Mouse (Mus musculus) embryonic facial prominence, embryonic 11.5 days (tissue): ENCODE results near the gene Krt86. TPM values are rescaled to one million over a fixed set of nuclear protein-coding genes. Genes with fewer than 3 reads are reported as not detected.

Experiments
- ATAC-seq: fragments of 200-750 bp; cut with Nextera tagmentation; replicated peaks from 2 replicates; pipeline ENCODE4 v1.8.0; 2017; ENCODE audit warnings: low read depth; ENCODE audit not compliant: insufficient number of reproducible peaks, low FRiP score, low TSS enrichment
- DNase-seq: peaks from one replicate; pipeline ENCODE4 v3.0.0-alpha.2; 2015; ENCODE audit warnings: low spot score
- H3K27ac ChIP-seq: fragments of 300-500 bp; sonication (generic); replicated peaks from 2 replicates; pipeline ENCODE4 v1.5.1; 2014; ENCODE audit warnings: mild to moderate bottlenecking, low read depth, low read length, control low read depth
- H3K27me3 ChIP-seq: fragments of 300-500 bp; sonication (generic); 2 replicates; pipeline ENCODE4 v1.6.1; 2014; ENCODE audit warnings: mild to moderate bottlenecking, low read length, moderate library complexity, mixed read lengths; ENCODE audit not compliant: control insufficient read depth, insufficient read depth
- H3K36me3 ChIP-seq: fragments of 300-500 bp; sonication (generic); replicated peaks from 2 replicates; pipeline ENCODE4 v1.6.1; 2014; ENCODE audit warnings: low read depth, mild to moderate bottlenecking, low read length, moderate library complexity, mixed read lengths; ENCODE audit not compliant: control insufficient read depth, insufficient read depth
- H3K4me1 ChIP-seq: fragments of 300-500 bp; sonication (generic); 2 replicates; pipeline ENCODE4 v1.6.1; 2014; ENCODE audit warnings: low read length, mixed read lengths; ENCODE audit not compliant: control insufficient read depth, insufficient read depth
- H3K4me2 ChIP-seq: fragments of 300-500 bp; sonication (generic); 2 replicates; pipeline ENCODE4 v1.6.1; 2014; ENCODE audit warnings: low read depth, mild to moderate bottlenecking, control low read depth, low read length, moderate library complexity
- H3K4me3 ChIP-seq: fragments of 300-500 bp; sonication (generic); 2 replicates; pipeline ENCODE4 v1.5.1; 2014; ENCODE audit warnings: low read depth, low read length, control low read depth
- H3K9ac ChIP-seq: fragments of 300-500 bp; sonication (generic); replicated peaks from 2 replicates; pipeline ENCODE4 v1.6.1; 2014; ENCODE audit warnings: mild to moderate bottlenecking, control low read depth, low read length
- H3K9me3 ChIP-seq: fragments of 300-500 bp; sonication (generic); replicated peaks from 2 replicates; pipeline ENCODE4 v1.6.1; 2016; ENCODE audit warnings: mild to moderate bottlenecking, low read length, inconsistent platforms, mixed read lengths; ENCODE audit not compliant: control insufficient read depth
- WGBS: fragments of 180-500 bp; shearing (Covaris S2); extraction: QIAGEN DNeasy Blood & Tissue Kit; methylation state at CpG from one replicate; pipeline ENCODE4 v1.1.7; 2014; 5-methylcytosine and 5-hydroxymethylcytosine counted together
- polyA plus RNA-seq: library from polyadenylated mRNA; unstranded; fragments of >200 nt; fragmentation: Nextera tagmentation; extraction: Ambion mirVana; gene quantifications from 2 replicates; pipeline ENCODE4 v1.2.1, GENCODE M21; 2014

The Krt86 gene
- polyA plus RNA-seq, 1 experiment from 2014 or later = not detected

DNA sequence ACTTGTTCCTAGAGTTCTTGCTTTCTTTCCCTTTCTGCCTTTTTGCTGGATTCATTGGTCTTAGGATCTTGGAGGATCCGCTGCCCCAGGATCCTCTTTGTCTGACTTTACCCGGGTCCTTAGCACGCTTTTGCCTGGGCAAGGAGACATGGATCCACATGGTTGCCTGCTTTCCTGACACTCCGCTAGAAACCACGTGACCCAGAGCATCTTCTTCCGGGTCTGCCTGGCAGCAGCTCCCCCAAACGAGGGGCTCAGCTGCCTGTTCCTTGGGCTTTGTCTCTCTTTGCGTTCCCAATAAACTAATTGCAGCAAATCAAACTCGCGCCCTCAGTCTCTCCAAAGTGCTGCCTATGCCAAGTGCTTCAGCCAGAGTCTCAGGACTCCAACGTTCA, 6.4 kb downstream of the Krt86 start:
- Histone ChIP-seq H3K4me1 (peaks cover 6% of the 10 kb centered on the region; the same call in 1 of the 2 replicates), H3K4me3 (peak overlapping the region; percentile 21), H3K9me3 (no peaks in the 10 kb centered on the region), H3K9ac (0 out of 2 replicates have a peak overlapping the region, but pooled peaks have one; percentile 7), H3K27me3 (peaks cover 2% of the 10 kb centered on the region; the same call in 1 of the 2 replicates), H3K4me2 (peak overlapping the region; percentile 57), H3K27ac (no peak overlapping the region), H3K36me3 (no peaks in the 10 kb centered on the region)
- DNase-seq (peak; percentile 30), ATAC-seq (no peak)
- 37% methylated on average over 11 of the region's 11 CpGs for WGBS

DNA sequence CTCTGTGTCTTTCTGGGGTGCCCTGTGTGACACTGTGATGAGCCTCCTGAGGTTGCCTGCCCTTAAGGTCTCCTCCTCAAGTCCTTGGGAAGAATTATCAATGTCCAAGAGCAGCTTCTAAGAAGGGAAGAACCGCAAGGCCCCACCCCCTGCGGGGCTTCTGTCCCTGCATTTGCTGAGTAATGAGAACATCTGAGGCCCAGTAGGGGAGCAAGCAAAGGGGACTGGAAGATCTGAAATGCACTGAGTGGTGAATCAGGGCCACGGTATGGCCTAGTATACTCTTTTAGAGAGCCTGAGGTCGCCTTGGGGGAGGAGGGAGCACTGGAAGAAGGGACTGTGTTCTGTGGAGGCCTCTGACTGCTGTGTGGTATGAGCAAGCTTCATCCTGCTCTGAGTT, 8.8 kb downstream of the Krt86 start:
- Histone ChIP-seq H3K27me3 (peaks cover 2% of the 10 kb centered on the region; the same call in 1 of the 2 replicates), H3K4me2 (no peak overlapping the region), H3K4me1 (peaks cover 6% of the 10 kb centered on the region; the same call in 1 of the 2 replicates), H3K9ac (no peak overlapping the region), H3K36me3 (no peaks in the 10 kb centered on the region), H3K9me3 (no peaks in the 10 kb centered on the region), H3K4me3 (no peak overlapping the region), H3K27ac (no peak overlapping the region)
- ATAC-seq = no peak
- no peak for DNase-seq
- WGBS = 38% methylated on average over 4 of the region's 4 CpGs

DNA sequence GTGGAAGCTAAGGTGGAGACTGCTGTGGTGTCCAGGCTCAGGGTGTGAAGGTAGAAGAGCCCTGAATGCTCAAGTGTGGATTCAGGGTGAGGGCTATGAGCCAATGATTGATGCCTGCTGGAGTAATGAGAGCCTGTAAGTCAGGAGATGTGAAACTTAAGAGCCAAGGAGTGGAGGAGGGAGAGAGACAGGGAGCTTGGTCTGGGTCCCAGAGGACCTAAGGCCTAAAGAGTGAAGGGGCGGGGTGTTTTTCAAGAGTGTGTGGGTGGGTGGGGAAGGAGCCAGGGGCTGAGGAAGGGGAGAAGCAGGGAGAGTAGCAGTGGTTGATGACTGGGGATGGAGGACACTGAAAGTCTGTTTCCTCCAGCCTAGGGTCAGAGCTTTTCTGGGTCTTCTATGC, 10.4 kb downstream of the Krt86 start:
- no peak overlapping the region for H3K4me2 ChIP-seq
- H3K4me3 ChIP-seq = no peak overlapping the region
- WGBS = 77% methylated on average over 1 of the region's 1 CpGs
- no peaks in the 10 kb centered on the region for H3K36me3 ChIP-seq
- no peaks in the 10 kb centered on the region for H3K9me3 ChIP-seq
- ATAC-seq (no peak), DNase-seq (no peak)
- peaks cover 6% of the 10 kb centered on the region; the same call in 1 of the 2 replicates for H3K4me1 ChIP-seq
- H3K27me3 ChIP-seq = peaks cover 2% of the 10 kb centered on the region; the same call in 1 of the 2 replicates
- H3K9ac ChIP-seq = no peak overlapping the region
- no peak overlapping the region for H3K27ac ChIP-seq

DNA sequence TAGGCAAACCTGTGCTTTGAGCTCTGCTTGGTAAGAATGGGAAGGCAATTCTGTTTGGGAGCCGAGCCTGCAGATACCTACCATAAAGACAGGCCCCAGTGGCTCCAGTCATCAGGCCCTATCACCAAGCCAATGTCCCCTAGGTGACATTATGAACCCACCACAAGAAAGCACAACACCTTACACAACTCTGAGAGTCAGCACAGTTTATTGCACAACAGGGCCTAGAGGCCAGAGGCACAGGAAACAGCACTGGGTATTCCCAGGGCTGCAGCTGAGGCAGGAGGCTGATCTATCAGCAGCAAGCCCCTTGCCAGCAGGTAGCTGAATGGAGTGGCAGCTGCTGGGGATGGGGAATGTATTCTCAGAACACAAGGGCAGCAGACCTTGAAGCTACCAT, 11.7 kb downstream of the Krt86 start:
- no peak overlapping the region for H3K4me2 ChIP-seq
- 86% methylated on average over 1 of the region's 1 CpGs for WGBS
- DNase-seq = no peak
- H3K27ac ChIP-seq = no peak overlapping the region
- no peak overlapping the region for H3K9ac ChIP-seq
- H3K27me3 ChIP-seq = no peaks in the 10 kb centered on the region
- no peaks in the 10 kb centered on the region for H3K4me1 ChIP-seq
- H3K4me3 ChIP-seq = no peak overlapping the region
- H3K9me3 ChIP-seq = no peaks in the 10 kb centered on the region
- ATAC-seq = no peak
- H3K36me3 ChIP-seq = no peaks in the 10 kb centered on the region

DNA sequence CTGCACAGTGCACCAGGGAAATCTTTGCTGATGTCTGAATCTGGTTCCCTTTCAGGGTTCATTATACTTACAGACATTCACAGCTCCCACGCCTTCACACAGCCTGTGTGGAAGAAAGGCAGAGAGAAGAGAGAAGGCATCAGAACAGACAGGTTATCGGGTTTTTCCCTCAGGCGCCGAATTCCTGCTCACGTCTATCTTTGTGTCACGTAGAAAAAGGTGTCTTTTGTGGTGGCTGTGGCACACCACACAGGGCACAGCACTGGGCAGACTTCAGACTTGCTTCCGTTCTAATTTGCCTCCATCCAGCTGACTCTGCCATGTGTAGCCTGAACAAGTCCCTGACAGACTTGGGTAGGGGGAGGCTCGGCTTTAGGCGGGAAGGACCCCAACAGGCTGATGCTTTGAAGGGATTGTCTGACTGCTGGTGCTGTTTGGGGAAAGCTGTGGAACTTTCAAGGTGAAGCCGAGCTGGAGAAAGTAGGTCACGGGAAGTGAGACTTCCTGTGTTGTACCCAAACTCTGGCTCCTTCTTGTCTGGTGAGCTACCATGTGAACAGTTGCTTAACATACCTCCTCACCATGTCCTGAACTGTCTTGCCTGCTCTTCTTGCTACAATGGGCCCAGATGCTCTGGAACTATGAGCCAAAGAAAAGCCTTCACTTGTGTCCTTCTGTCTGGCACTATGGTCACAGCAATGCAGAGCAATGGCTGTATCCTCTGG, 12.8 kb downstream of the Krt86 start:
- no peak overlapping the region for H3K4me3 ChIP-seq
- 82% methylated on average over 11 of the region's 11 CpGs for WGBS
- H3K27ac ChIP-seq = no peak overlapping the region
- no peak overlapping the region for H3K4me2 ChIP-seq
- no peaks in the 10 kb centered on the region for H3K27me3 ChIP-seq
- no peaks in the 10 kb centered on the region for H3K9me3 ChIP-seq
- no peaks in the 10 kb centered on the region for H3K36me3 ChIP-seq
- no peak for DNase-seq
- no peak overlapping the region for H3K9ac ChIP-seq
- no peak for ATAC-seq
- H3K4me1 ChIP-seq = no peaks in the 10 kb centered on the region

DNA sequence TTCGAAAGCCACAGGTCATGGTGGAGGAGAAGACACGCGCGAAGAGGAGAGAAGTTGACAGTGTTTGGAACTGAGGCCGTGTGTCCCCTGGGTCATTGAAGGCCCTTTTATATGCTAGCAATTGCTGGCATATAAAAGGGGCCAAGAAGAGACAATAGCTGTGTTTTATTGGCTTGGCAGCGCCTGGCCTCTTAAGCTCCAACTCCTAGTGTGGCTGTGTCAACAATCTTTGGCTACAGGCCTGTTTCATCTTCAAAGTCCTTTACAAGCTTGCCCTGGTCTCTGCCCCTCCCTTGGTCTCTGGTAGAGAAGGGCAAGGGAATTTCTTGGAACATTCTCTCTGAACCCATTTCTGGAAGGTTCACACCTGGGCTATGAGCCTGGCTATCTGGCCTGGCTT, 18.2 kb downstream of the Krt86 start, which contains the start of gene Krt83:
Gene Krt83, minus strand, starts transcription at position 82 of the 400 bp plus-strand sequence.
- ATAC-seq = no peak
- H3K27ac ChIP-seq = no peak within 1 kb of the TSS
- 81% methylated on average over 6 of the region's 6 CpGs for WGBS

DNA sequence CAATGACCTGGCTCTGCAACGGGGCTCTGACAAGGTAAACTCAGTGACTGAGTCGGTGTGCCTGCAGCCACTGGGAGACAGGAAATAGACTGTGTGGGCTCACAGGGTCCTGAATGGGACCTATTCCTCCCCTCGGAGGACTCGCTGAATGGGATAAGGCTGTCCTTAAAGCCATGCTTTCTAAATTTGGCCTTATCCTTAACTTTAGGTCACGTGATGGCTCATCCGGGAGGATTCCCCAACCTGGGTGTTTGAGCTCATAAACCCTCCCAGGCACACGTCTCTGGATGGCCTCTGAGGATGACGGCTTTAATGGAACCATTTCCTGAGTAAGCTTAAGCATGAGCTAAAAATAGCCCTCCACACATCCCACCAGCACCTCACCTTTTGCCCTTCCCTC, 19.4 kb downstream of the Krt86 start:
- Histone ChIP-seq H3K4me2 (no peak overlapping the region), H3K4me3 (no peak overlapping the region), H3K9ac (no peak overlapping the region), H3K9me3 (no peaks in the 10 kb centered on the region), H3K27me3 (no peaks in the 10 kb centered on the region), H3K4me1 (no peaks in the 10 kb centered on the region; the same call in 1 of the 2 replicates), H3K27ac (no peak overlapping the region), H3K36me3 (no peaks in the 10 kb centered on the region)
- ATAC-seq = no peak
- no peak for DNase-seq
- WGBS = 56% methylated on average over 8 of the region's 8 CpGs

More for the DNA sequence above, 18.2 kb downstream of the Krt86 start, which contains the start of gene Krt83:
- no peak for DNase-seq
- Histone ChIP-seq H3K9me3 (no peaks in the 10 kb centered on the region), H3K9ac (no peak within 1 kb of the TSS), H3K36me3 (no peaks in the 10 kb centered on the region), H3K4me2 (no peak within 1 kb of the TSS), H3K4me3 (no peak within 1 kb of the TSS), H3K4me1 (no peaks in the 10 kb centered on the region; the same call in 1 of the 2 replicates), H3K27me3 (no peaks in the 10 kb centered on the region)

DNA sequence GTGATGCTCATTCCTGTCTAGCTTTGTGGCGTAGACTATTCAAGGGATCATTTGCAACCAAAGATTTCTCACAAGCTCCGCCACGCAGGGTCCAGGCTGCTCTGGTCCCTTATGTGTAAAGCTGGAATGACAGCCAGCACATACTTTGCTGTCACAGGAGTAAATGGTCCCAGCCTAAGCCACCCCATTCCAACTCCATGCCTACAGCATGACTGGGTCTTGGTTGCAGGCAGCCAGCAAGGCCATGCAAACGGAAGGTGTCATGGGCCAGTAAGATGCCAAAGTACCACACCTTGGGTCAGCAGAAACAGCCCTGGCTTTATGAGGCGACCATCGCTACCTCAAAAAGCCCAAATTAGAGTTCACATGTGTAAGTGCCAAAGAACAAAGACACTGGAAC, 20.4 kb downstream of the Krt86 start:
- no peaks in the 10 kb centered on the region for H3K36me3 ChIP-seq
- no peaks in the 10 kb centered on the region for H3K27me3 ChIP-seq
- H3K9ac ChIP-seq = no peak overlapping the region
- no peak overlapping the region for H3K4me3 ChIP-seq
- WGBS = 92% methylated on average over 6 of the region's 6 CpGs
- H3K9me3 ChIP-seq = no peaks in the 10 kb centered on the region
- H3K27ac ChIP-seq = no peak overlapping the region
- no peak for ATAC-seq
- no peaks in the 10 kb centered on the region; the same call in 1 of the 2 replicates for H3K4me1 ChIP-seq
- DNase-seq = no peak
- H3K4me2 ChIP-seq = no peak overlapping the region
